Mouse (Mus musculus): ENCODE data around the gene Ndufaf3. TPM values are rescaled to one million over a fixed set of nuclear protein-coding genes. Genes with fewer than 3 reads are reported as not detected.
A peak's percentile ranks its signal among the peaks of the same experiment; 100 is the strongest.

Ndufaf3 gene
- polyA plus RNA-seq, 1 experiment from 2014 or later: 42.4 TPM

DNA sequence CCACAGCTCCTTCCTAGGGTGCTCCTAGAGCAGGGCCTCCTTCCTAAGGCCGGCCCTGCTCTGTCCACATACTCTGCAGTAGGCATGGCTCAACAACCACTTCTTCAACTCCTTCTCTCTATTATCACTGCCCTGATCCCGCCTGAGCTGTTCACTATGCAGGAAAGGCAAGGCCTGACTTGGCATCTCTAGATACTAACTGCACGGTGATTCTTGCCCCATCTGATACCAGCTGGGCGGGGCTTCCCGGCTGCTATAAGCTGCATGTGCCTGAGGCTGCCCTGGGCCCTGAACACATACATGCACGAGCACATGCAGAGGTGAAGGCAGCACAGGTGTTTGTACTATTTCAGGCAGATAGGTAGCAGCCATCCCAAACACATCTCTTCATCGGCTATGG, 3.1 kb downstream of the Ndufaf3 start:
- no peak for ATAC-seq (ENCODE audit: low FRiP score, low TSS enrichment)
- H3K4me2 ChIP-seq (replicated peaks; ENCODE audit: low read depth): no peak overlapping the region
- no peak overlapping the region for H3K9ac ChIP-seq (ENCODE audit: low read length)
- DNase-seq (ENCODE audit: low spot score): no peak
- 72% methylated on average over 7 of the region's 7 CpGs for WGBS
- no peak overlapping the region for H3K27ac ChIP-seq (replicated peaks)
- no peaks in the 10 kb centered on the region for H3K27me3 ChIP-seq (ENCODE audit: control insufficient read depth, insufficient read depth, low read length)
- H3K36me3 ChIP-seq (ENCODE audit: control insufficient read depth, insufficient read depth, low read length): peaks cover 6% of the 10 kb centered on the region; the same call in 1 of the 2 replicates
- H3K9me3 ChIP-seq (ENCODE audit: control insufficient read depth, low read length): no peaks in the 10 kb centered on the region
- no peak overlapping the region for H3K4me3 ChIP-seq (ENCODE audit: low read depth, low read length)
- peaks cover 5% of the 10 kb centered on the region for H3K4me1 ChIP-seq (replicated peaks; ENCODE audit: control insufficient read depth, insufficient read depth)
- TF ChIP-seq EP300 (optimal IDR thresholded peaks at IDR 0.05): no peak
- no peak for TF ChIP-seq CTCF (IDR thresholded peaks at IDR 0.05; ENCODE audit: low read depth)

DNA sequence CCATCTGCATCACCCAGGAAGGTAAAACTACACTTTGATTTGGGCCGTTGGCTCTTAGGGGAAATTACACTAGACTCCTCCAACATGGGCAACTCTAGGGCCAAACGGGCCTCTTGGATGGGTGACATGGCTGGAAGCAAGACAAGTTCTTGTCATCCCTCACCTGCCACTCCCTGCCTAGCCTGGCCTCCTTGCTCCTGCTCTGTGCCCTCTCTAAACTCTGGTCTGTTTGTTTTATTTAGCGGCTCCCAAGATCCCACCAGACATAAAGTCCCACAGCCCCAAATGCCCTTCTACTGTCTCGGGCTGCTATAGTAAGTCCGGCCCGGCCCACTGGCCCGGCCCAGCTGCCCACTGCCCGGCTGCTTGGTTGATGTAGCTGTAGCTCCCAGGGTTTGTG, 3.6 kb downstream of the Ndufaf3 start:
- H3K27me3 ChIP-seq (ENCODE audit: control insufficient read depth, insufficient read depth, low read length): no peaks in the 10 kb centered on the region
- peaks cover 5% of the 10 kb centered on the region for H3K4me1 ChIP-seq (replicated peaks; ENCODE audit: control insufficient read depth, insufficient read depth)
- DNase-seq (ENCODE audit: low spot score) (no peak), ATAC-seq (ENCODE audit: low FRiP score, low TSS enrichment) (no peak)
- H3K9ac ChIP-seq (ENCODE audit: low read length): no peak overlapping the region
- no peak overlapping the region for H3K4me3 ChIP-seq (ENCODE audit: low read depth, low read length)
- TF ChIP-seq EP300 (optimal IDR thresholded peaks at IDR 0.05) (no peak), CTCF (IDR thresholded peaks at IDR 0.05; ENCODE audit: low read depth) (no peak)
- H3K4me2 ChIP-seq (replicated peaks; ENCODE audit: low read depth): no peak overlapping the region
- H3K36me3 ChIP-seq (ENCODE audit: control insufficient read depth, insufficient read depth, low read length): peaks cover 6% of the 10 kb centered on the region; the same call in 1 of the 2 replicates
- 88% methylated on average over 8 of the region's 8 CpGs for WGBS
- H3K27ac ChIP-seq (replicated peaks): no peak overlapping the region
- H3K9me3 ChIP-seq (ENCODE audit: control insufficient read depth, low read length): no peaks in the 10 kb centered on the region

DNA sequence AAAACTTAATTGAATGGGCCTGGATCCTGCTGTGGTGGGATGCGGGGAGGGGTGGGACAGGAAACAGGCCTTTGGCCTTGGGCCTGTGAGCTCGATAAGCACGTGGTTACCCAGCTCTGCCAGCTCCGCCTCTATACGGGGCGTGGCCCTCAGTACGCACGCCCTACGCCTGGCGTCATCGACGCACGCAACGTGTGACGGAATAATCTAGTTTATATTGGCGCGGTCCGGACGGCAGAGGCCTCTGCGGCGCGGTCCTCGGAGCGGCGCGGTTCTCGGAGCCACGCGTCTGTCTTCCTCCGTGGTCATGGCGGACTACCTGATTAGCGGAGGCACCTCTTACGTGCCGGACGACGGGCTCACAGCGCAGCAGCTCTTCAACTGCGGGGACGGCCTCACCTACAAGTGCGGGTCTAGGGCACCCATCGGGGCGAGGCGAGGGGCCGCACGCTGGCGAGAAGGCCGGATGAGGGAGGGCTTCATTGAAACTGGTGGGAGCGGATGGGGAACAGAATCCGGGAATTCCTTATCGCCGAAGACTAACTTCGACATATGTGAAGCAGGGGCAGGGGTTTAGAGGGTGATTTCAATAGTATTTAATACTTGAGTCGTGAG, 6.9 kb downstream of the Ndufaf3 start, which contains the start of gene Impdh2:
Impdh2 (plus strand) TSS at position 60 of the 615 bp plus-strand sequence.
- H3K9ac ChIP-seq (ENCODE audit: low read length): peak within 1 kb of the TSS; percentile 69
- TF ChIP-seq EP300 (optimal IDR thresholded peaks at IDR 0.05): peak; percentile 60
- peak; percentile 39 for TF ChIP-seq CTCF (IDR thresholded peaks at IDR 0.05; ENCODE audit: low read depth)
- H3K4me3 ChIP-seq (ENCODE audit: low read depth, low read length): peak within 1 kb of the TSS; percentile 52
- H3K27ac ChIP-seq (replicated peaks): peak within 1 kb of the TSS; percentile 67; the same call in 1 of the 2 replicates
- no peaks in the 10 kb centered on the region for H3K27me3 ChIP-seq (ENCODE audit: control insufficient read depth, insufficient read depth, low read length)
- peak; percentile 96 for DNase-seq (ENCODE audit: low spot score)
- peak; percentile 99 for ATAC-seq (ENCODE audit: low FRiP score, low TSS enrichment)
- peaks cover 17% of the 10 kb centered on the region for H3K36me3 ChIP-seq (ENCODE audit: control insufficient read depth, insufficient read depth, low read length)
- peak within 1 kb of the TSS; percentile 74 for H3K4me2 ChIP-seq (replicated peaks; ENCODE audit: low read depth)
- H3K9me3 ChIP-seq (ENCODE audit: control insufficient read depth, low read length): no peaks in the 10 kb centered on the region
- H3K4me1 ChIP-seq (replicated peaks; ENCODE audit: control insufficient read depth, insufficient read depth): no peaks in the 10 kb centered on the region
- 0% methylated on average over 50 of the region's 53 CpGs for WGBS

DNA sequence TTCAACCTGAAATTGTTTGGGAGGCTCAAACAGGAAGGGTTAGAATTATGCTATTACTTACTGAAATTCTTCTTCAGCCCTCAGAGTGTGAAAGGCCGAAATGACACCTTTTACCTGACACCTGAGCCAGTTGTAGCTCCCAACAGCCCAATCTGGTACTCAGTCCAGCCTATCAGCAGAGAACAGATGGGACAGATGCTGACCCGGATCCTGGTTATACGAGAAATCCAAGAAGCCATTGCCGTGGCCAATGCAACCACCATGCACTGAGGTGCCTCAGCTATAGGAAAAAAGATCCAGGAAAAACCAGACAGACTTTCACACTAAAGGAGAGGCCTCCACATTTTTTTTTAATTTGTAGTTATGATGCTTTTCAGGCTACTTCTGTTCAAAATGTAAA, 8.1 kb downstream of the Ndufaf3 start:
- H3K4me1 ChIP-seq (replicated peaks; ENCODE audit: control insufficient read depth, insufficient read depth): no peaks in the 10 kb centered on the region
- no peak overlapping the region for H3K4me2 ChIP-seq (replicated peaks; ENCODE audit: low read depth)
- no peaks in the 10 kb centered on the region for H3K9me3 ChIP-seq (ENCODE audit: control insufficient read depth, low read length)
- 93% methylated on average over 4 of the region's 4 CpGs for WGBS
- no peak overlapping the region for H3K4me3 ChIP-seq (ENCODE audit: low read depth, low read length)
- H3K36me3 ChIP-seq (ENCODE audit: control insufficient read depth, insufficient read depth, low read length): peaks cover 20% of the 10 kb centered on the region
- H3K27me3 ChIP-seq (ENCODE audit: control insufficient read depth, insufficient read depth, low read length): no peaks in the 10 kb centered on the region
- H3K27ac ChIP-seq (replicated peaks): no peak overlapping the region
- ATAC-seq (ENCODE audit: low FRiP score, low TSS enrichment) (no peak), DNase-seq (ENCODE audit: low spot score) (no peak)
- TF ChIP-seq EP300 (optimal IDR thresholded peaks at IDR 0.05): no peak
- TF ChIP-seq CTCF (IDR thresholded peaks at IDR 0.05; ENCODE audit: low read depth): no peak
- no peak overlapping the region for H3K9ac ChIP-seq (ENCODE audit: low read length)

DNA sequence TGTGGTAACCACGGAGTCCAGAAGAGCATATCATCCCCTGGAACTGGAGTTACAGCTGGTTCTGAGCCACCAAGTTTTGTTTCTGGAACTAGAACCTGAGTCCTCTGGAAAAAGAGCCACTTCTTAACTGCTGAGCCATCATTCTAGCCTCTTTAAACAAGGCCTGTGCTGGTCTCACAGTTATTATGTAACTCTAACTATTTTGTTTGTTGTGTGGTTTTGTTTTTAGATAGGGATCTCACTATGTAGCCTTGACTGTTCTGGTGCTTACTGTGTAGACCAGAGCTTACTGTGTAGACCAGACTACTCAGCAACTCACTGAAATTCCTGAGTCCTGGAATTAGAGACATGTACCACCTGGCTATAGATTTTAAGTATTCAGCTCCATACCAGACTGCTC, 20.4 kb downstream of the Ndufaf3 start:
- ATAC-seq (ENCODE audit: low FRiP score, low TSS enrichment) (no peak), DNase-seq (ENCODE audit: low spot score) (no peak)
- Histone ChIP-seq H3K9me3 (ENCODE audit: control insufficient read depth, low read length) (no peaks in the 10 kb centered on the region), H3K9ac (ENCODE audit: low read length) (no peak overlapping the region), H3K27ac (replicated peaks) (no peak overlapping the region), H3K36me3 (ENCODE audit: control insufficient read depth, insufficient read depth, low read length) (peaks cover 33% of the 10 kb centered on the region), H3K4me1 (replicated peaks; ENCODE audit: control insufficient read depth, insufficient read depth) (no peaks in the 10 kb centered on the region), H3K4me3 (ENCODE audit: low read depth, low read length) (no peak overlapping the region), H3K4me2 (replicated peaks; ENCODE audit: low read depth) (no peak overlapping the region), H3K27me3 (ENCODE audit: control insufficient read depth, insufficient read depth, low read length) (no peaks in the 10 kb centered on the region)
- TF ChIP-seq EP300 (optimal IDR thresholded peaks at IDR 0.05): no peak
- no peak for TF ChIP-seq CTCF (IDR thresholded peaks at IDR 0.05; ENCODE audit: low read depth)
- WGBS: 91% methylated on average over 1 of the region's 1 CpGs

DNA sequence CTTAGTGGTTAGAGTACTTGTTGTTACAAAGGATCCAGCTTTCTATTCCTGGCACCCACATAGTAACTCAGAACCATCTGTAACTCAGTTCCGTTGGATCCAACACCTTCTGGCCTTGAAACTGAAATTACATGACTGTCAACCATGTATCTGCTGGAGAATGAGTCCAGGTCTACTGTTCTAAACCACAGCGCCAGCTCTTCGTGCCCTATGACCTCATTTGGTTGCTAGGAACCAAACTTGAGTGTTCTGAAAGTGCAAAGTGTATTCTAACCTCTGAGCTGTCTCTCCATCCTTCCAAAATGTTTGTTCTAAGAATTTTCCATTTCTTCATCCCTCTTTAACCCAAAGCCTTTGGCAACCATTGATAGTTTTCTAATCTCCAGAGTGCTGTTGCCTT, 21.2 kb downstream of the Ndufaf3 start:
- H3K36me3 ChIP-seq (ENCODE audit: control insufficient read depth, insufficient read depth, low read length): peaks cover 38% of the 10 kb centered on the region
- 96% methylated on average over 3 of the region's 3 CpGs for WGBS

More for the DNA sequence above, 21.2 kb downstream of the Ndufaf3 start:
- TF ChIP-seq CTCF (IDR thresholded peaks at IDR 0.05; ENCODE audit: low read depth): no peak
- no peak for TF ChIP-seq EP300 (optimal IDR thresholded peaks at IDR 0.05)
- H3K4me2 ChIP-seq (replicated peaks; ENCODE audit: low read depth): no peak overlapping the region
- DNase-seq (ENCODE audit: low spot score) (no peak), ATAC-seq (ENCODE audit: low FRiP score, low TSS enrichment) (no peak)
- no peak overlapping the region for H3K27ac ChIP-seq (replicated peaks)
- no peaks in the 10 kb centered on the region for H3K9me3 ChIP-seq (ENCODE audit: control insufficient read depth, low read length)
- no peak overlapping the region for H3K9ac ChIP-seq (ENCODE audit: low read length)
- H3K4me3 ChIP-seq (ENCODE audit: low read depth, low read length): no peak overlapping the region
- H3K4me1 ChIP-seq (replicated peaks; ENCODE audit: control insufficient read depth, insufficient read depth): no peaks in the 10 kb centered on the region
- H3K27me3 ChIP-seq (ENCODE audit: control insufficient read depth, insufficient read depth, low read length): no peaks in the 10 kb centered on the region

Data from stomach, postnatal 0 days (tissue).